Mouse (Mus musculus) ovary, adult 18-20 months (tissue): ENCODE measurements around the gene Gm21190.
"Not testable (repeated sequence)": the region's sequence is repeated elsewhere in the genome, so short reads cannot be mapped to it uniquely, and the experiment has no call there.

Experiments
- DNase-seq: peaks from one replicate; pipeline ENCODE4 v3.0.0; 2022; ENCODE audit warnings: low spot score, mixed read lengths

The Gm21190 gene

GRCm38 (mm10) chr5:15488743-15489142 is 40.3 kb downstream of the Gm21190 start:
- no peak for DNase-seq

GRCm38 (mm10) chr5:15484616-15485015 is 44.4 kb downstream of the Gm21190 start:
- not testable (repeated sequence) for DNase-seq

GRCm38 (mm10) chr5:15483576-15483975 is 45.4 kb downstream of the Gm21190 start:
- not testable (repeated sequence) for DNase-seq

GRCm38 (mm10) chr5:15482815-15483214 is 46.2 kb downstream of the Gm21190 start:
- not testable (repeated sequence) for DNase-seq

GRCm38 (mm10) chr5:15476423-15476822 is 52.6 kb downstream of the Gm21190 start, which contains the start of gene Gm21149:
Gm21149 (minus strand) TSS chr5:15476523.
- not testable (repeated sequence) for DNase-seq
